Mouse (Mus musculus): ENCODE measurements around the gene Scfd2.

Gene Scfd2

DNA sequence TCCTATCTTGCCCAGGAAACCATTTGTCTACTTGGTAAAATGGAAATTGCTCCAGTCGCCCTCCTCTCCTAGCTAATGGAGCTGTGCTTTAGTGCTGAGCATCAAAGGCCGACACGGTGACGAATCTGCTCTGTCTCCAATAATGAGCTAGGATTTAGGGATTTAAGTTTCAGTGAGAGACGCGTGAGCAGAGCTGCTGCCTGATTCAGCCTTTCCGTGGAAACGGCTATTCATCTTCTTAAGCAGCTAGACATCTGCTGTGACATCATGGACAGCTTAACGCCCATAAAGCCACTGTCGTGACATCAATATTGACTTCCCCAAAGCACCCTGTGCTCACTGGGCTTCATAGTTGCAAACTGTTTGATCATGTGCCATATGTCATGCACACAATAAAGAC, 351.3 kb downstream of the Scfd2 start:
- DNase-seq (ENCODE audit: low read depth, low spot score), result peak; percentile 60

DNA sequence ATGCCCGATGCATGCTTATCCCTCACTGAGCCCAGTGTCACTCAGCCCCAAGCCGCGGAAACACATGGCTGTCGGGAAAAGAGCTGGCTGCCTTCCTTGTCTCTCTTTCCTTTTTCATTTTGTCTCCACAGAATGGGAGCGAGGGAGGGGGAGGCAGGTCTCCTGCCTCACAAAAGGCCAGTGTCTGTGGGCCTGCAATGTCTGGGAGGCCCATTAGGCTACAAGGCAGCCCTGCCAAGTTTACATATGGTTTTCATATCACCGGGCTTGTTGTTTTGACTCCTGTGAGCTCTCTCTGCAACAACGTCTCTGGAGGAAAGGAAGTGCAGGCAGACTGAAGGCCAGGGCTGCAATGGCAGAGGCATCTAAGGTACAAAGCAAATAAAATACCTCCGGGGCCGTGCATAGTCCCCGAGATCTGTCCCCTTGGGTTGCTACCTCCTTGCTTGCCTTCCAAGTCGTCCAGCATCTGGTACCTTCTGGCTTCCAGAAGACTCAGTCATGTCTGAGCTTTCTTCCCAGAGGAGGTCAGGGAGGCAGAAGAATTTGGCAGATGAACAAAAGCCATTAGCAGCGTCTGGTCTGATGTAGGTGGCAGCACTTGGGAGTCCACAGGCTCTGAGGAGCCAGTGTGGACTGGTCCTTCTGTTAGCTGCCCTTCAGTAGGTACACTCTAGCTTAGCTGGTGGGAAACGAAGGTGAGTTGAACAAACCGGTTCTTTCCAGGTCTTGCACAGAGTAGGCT, 355.9 kb downstream of the Scfd2 start:
- DNase-seq (ENCODE audit: low read depth, low spot score), result peak; percentile 73

DNA sequence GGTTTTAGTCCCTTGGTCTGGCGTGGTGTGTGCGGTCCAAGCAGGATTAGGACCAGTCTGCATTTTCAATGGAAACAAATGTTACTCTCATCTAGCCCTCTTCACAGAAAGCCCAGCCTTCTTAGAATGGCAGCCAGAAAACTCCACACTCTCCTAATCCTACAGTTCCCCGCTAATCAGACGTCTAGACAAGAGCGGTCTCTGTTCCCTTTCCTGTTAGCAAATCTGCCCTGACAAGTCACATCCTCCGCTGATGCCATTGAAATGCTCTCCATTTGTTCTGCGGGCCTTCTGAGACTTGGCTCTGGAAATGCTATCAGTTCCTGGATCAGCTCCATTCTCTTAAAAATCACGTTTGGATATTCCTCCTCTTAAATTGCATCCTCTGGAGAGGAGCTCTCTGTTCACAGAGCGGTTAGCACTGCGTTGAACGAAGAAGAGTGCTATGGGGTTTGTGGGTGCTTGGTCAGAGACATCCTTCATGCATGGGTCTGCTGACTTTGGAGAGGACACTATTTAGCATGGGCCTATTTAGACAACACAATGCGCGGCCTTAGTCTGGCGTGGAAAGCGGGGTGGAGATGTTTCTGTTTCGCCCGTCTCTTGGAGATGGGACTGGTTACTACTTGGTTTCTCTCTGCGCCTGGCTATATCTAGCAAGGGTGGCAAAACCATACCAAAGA, 358.3 kb downstream of the Scfd2 start:
- DNase-seq (ENCODE audit: low read depth, low spot score), result peak; percentile 43

DNA sequence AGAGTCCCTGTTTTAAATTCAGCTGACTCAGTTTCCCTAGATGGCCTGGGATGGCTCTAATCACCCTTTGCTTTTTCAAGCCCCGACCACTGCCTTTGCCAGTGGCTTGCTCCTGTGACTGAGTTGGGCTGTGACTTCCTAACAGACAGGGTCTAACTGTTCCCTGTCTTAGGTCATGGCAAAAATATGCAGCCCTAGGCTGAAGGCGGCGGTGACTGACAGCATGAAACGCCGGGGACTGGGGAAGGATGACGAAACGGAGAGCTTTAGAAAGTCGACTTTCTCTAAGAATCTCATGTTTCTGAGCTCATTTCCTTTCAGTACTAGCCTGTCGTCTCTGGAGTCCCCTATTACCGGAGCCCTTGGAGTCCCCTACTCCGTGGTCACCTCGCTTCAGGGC, 359.4 kb downstream of the Scfd2 start:
- DNase-seq (ENCODE audit: low read depth, low spot score), result no peak

DNA sequence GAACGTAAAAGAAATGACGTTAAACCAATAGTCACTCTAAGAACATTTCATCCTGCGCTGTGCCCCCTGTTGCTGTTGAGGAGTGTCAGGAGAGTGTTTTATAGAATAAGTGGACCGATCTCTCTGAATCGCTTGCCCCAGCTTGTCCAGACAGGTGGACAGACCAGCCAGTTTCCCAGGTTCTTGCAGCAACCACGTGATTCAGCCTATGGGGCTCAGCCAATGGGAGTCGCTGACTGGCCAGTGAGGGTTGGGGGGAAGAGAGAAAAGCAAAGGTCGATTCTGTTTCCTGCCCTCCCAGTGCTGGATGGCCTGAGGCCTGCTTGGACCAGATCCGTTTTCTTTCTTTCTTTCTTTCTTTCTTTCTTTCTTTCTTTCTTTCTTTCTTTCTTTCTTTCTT, 359.8 kb downstream of the Scfd2 start:
- no peak for DNase-seq (ENCODE audit: low read depth, low spot score)

DNA sequence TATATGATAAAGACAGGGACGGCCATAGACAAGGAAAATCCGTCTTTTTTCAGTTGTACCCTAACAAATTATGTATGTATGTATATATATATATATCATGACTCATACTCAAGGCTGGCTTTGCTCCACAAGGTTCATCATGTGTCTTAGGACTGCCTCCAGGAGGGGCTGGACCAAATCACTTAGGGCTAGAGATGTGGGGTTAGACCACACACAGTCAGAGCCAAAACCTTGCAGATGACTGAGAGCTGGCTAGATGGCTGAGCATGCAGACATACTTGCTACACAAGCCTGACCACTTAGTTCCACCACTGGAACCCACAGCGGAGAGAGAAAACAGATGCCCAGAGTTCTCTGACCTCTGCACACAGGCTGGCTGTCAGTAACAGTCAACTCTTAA, 363.5 kb downstream of the Scfd2 start:
- DNase-seq (ENCODE audit: low read depth, low spot score), result no peak

DNA sequence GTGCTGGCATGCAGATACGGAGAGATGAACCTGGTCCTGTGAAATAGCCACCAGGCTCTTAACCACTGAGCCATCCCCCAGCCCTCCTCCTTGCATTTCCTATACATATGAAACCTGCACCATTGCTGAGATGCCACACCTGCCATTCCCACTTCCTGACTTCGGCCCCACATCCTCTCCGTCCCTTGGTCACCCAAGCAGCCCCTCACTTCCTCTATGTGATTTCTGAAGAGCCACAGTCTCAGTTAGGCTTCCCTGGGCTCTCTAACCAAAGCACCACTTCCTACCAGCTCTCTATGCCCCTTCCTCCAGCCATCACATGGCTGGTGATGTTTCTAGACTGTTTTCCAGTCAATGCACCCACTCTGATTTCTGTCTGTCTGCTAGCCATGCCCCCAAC, 364.9 kb downstream of the Scfd2 start:
- DNase-seq (ENCODE audit: low read depth, low spot score), result no peak

DNA sequence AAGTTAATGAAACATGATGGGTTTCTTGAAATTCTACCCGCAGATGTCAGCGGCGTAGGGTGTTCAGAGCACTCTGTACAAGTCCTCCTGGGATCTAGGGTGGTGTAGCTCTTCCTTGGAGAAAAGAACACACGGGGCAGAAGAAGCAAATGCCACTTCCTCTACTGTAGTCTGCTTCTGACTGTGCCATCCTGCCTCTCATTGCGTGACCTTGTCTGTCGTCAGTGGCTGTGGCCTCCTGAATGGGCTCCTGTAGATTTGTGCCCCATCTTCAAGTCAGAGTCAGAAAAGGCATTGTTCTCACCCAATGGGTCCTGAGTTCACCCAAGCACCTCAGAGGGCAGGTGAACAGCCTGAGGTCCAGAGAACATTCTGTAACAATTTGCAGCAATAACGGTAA, 367.0 kb downstream of the Scfd2 start:
- no peak for DNase-seq (ENCODE audit: low read depth, low spot score)

DNA sequence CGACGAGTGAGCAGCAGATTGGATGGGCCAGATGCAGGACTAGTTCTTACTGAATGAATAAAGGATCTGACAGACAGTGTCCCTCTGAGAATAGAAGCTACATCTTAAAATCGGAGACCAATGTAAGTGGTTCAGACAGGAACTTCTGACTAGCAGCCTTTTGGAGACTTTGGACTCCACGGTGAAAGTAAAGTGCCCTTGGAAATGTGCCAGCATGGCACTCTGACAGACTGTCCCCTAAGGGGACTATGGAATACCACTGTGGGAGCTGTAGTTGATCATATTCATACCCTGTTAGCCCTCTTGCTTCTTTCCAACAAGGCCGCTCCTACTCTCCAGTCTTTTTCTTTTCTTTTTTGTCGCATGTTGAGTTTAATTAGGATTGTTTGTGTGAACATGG, 368.4 kb downstream of the Scfd2 start:
- DNase-seq (ENCODE audit: low read depth, low spot score), result no peak

DNA sequence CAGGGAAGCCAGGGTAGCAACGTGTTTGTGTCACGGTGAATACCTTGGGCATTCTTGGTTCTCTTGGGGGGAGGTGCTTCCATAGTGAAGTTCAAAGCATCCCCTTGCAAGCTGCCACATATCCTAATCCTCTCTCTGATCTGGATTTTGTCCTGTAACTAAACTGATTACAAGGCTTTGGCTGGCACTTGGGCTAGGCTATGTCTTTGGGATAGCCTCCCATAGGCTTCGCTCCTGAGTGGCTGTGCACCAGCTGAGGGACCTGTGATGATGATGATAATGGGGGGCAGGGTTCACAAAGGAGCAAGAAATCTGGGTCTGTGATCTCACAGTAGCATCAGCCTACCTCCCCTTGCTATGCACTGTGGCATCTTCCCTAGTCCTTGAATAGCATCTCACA, 369.5 kb downstream of the Scfd2 start:
- no peak for DNase-seq (ENCODE audit: low read depth, low spot score)

DNA sequence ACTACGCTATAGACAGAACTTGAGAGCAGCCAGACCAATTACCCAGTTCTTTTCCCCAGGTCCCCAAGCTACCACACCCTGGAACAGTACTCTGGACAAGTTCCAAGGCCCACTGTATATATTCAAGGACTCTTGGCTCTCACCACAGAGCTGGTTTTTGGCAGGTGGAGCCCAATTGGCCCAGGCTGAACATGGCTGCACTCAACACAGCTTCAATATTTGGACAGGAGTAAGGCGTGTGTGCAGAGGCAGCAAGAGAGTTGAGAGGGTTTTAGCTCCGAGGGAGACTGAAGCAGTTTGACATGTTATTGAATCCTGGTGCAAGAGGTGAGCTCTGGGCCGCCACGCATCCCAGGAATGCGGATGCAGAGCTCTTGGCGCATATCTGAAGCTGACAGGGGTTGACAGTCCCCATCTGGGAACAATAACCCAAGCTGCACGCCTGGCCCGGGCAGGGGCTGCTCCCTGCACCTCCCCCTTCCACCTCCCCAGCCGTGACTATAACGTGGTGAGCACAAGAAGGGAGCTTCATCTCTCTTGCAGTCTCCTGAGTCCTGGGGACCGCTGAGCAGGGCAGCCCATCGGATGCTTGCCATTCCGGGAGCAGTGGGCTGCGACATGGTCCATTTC, 370.1 kb downstream of the Scfd2 start:
- DNase-seq (ENCODE audit: low read depth, low spot score), result no peak

DNA sequence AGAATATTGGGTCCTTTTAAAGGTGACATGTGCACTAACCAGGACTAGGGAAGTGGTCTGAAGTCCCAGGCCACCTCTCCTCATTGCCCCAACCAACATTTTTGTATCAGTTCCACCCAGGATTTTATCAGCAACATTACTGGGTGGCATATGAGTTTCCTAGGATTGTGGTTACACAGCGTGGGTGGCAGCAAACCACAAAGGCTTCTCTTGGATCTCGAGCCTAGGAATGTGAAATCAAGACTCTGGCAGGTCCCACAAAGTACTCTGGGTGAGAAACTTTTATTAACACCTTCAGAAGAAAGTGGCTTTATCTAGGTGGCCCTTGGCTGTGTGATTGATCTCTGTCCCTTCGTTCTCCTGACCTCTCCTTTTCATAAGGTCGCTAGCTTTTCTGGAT, 371.2 kb downstream of the Scfd2 start:
- DNase-seq (ENCODE audit: low read depth, low spot score), result no peak

DNA sequence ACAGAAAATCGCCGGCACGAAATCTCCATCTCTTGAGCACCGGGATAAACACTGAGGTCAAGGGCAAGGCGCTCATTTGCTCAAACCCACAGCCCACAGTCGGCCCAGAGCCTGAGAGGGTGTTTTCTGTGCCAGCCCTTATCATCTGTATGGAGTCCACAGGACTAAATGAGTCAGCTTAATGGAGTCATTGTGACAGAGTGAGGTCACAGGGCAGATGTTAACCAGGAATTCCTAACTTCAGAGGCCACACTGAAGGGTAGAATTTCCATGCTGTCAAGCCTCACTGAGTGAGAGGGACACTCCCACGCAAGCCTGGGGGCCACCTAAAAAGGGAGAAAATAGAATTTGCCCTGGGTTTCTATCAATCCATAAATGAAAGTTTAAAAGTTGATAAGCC, 371.7 kb downstream of the Scfd2 start:
- no peak for DNase-seq (ENCODE audit: low read depth, low spot score)

DNA sequence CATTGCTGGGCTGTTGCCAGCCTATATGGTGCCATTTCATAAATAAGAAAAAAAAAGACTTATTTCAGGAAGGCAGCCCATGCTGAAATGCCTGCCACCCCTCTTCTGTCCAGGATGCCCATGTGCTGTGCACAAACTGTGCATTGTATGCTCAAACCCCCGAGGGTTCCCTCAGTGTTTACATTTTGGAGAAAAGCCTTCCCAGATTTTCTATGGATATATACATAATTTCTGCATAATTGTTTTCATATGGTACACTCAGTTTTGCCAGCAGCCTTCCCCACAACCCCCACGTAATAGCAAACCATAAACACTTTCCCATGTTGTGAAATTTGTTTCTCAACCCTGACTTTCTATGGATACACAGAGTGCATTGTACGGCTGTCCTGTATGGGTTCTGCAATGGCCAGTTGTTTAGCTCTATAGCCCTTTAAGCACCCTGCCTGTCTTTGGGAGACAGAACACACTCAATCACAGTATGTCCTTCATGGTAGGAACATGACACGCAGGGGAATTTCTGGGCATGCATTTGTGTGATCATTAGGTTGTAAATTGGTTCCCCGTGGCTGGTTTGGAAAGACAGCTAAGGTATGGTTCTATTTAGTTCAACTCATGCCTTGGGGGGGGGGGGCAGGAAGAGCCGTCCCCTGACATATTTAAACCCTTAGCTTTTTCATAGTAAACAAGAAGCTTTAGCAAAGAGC, 372.5 kb downstream of the Scfd2 start:
- DNase-seq (ENCODE audit: low read depth, low spot score), result peak; percentile 32

DNA sequence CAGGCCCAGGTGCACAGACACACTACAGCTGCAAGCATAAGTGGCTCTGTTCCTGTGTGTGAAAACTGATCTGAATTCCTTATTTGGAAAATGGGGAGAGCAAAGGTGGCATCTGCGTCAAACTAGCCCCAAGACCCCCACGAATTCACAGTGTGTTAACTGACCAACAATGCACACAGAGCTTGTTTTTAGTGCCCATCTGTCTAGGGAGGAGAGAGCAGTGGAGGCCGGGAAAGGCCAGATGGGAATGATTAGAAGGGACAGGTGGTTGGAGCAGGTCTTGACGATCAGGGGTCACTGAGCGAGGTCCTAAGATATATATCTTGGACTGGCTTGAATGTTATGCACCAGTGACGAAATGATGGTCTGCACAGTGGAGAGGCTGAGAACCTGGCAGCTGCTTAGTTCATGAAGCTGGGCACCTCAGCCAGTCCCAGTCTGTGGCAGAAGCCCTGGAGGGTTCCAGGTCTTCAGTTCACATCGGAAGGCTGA, 375.7 kb downstream of the Scfd2 start:
- no peak for DNase-seq (ENCODE audit: low read depth, low spot score)
